Mouse (Mus musculus) forebrain, embryonic 15.5 days (tissue): Measurements from ENCODE around the gene Utf1. TPM values are rescaled to one million over a fixed set of nuclear protein-coding genes. Genes with fewer than 3 reads are reported as not detected.

Experiments
- microRNA counts: library from miRNA; unstranded; fragments of <30 nt; microRNA quantifications from one replicate; lab custom pipeline; 2016
- microRNA-seq: library from miRNA; unstranded; fragments of <30 nt; microRNA quantifications from one replicate; pipeline ENCODE4, GENCODE M21; 2016
- polyA plus RNA-seq: library from polyadenylated mRNA; unstranded; fragments of >200 nt; fragmentation: Nextera tagmentation; extraction: Ambion mirVana; gene quantifications from 2 replicates; pipeline ENCODE4 v1.2.1, GENCODE M21; 2015

Utf1 gene
- polyA plus RNA-seq, 1 experiment from 2014 or later: not detected

MicroRNAs within 50 kb of the gene (microRNA counts, 519-probe panel; counts per million panel counts)
- 1,809 counts per million, percentile 15 among the panel's probes with 10 or more counts for microRNA mmu-miR-202-3p (lab: Ali Mortazavi, UCI)
- microRNA mmu-miR-202-5p (lab: Ali Mortazavi, UCI): 2,418 counts per million, percentile 49 among the panel's probes with 10 or more counts

Small RNA genes within 50 kb of the gene (microRNA-seq; reads per million reads assigned to microRNA genes)
- 0.66 reads per million for gene Mir202
- gene Mir7062: not detected
- gene mmu-mir-7686: not detected

Other genes starting within 250 kb of the Utf1 start
- 11.8 and 12.3 TPM in 2 replicates for gene Adgra1, start 109.6 kb upstream of the Utf1 start, polyA plus RNA-seq
- 4.9 and 5.1 TPM in 2 replicates for gene Kndc1, start 49.1 kb upstream of the Utf1 start, polyA plus RNA-seq
- gene 6430531B16Rik, start 35.0 kb downstream of the Utf1 start, polyA plus RNA-seq: 0.64 and 0.99 TPM in 2 replicates
- gene Adam8, start 48.8 kb downstream of the Utf1 start, polyA plus RNA-seq: 3.1 and 3.9 TPM in 2 replicates
- gene Zfp511, start 92.6 kb downstream of the Utf1 start, polyA plus RNA-seq: 55.8 and 56.6 TPM in 2 replicates
- gene Tubgcp2, start 92.9 kb downstream of the Utf1 start, polyA plus RNA-seq: 69.0 and 69.2 TPM in 2 replicates
- gene Msx3, start 105.3 kb downstream of the Utf1 start, polyA plus RNA-seq: 0.73 TPM in 2 replicates
- 108 and 117 TPM in 2 replicates for gene Caly, start 138.8 kb downstream of the Utf1 start, polyA plus RNA-seq
- gene Prap1, start 149.6 kb downstream of the Utf1 start, polyA plus RNA-seq: not detected in 2 replicates
- 18.5 and 18.9 TPM in 2 replicates for gene Fuom, start 158.7 kb downstream of the Utf1 start, polyA plus RNA-seq
- 7.5 and 8.6 TPM in 2 replicates for gene Paox, start 172.0 kb downstream of the Utf1 start, polyA plus RNA-seq
- gene Echs1, start 172.7 kb downstream of the Utf1 start, polyA plus RNA-seq: 112 and 120 TPM in 2 replicates
- 35.1 and 36.7 TPM in 2 replicates for gene Mtg1, start 193.8 kb downstream of the Utf1 start, polyA plus RNA-seq
- gene Sprn, start 211.1 kb downstream of the Utf1 start, polyA plus RNA-seq: 15.2 and 15.7 TPM in 2 replicates
- gene Olfr522, start 221.0 kb downstream of the Utf1 start, polyA plus RNA-seq: not detected in 2 replicates
- gene Olfr523, start 229.4 kb downstream of the Utf1 start, polyA plus RNA-seq: not detected in 2 replicates